Mouse (Mus musculus): ENCODE measurements around the gene Klb.
A peak's percentile ranks its signal among the peaks of the same experiment; 100 is the strongest.
"Not testable (repeated sequence)": the region's sequence is repeated elsewhere in the genome, so short reads cannot be mapped to it uniquely, and the experiment has no call there.

Klb gene

DNA sequence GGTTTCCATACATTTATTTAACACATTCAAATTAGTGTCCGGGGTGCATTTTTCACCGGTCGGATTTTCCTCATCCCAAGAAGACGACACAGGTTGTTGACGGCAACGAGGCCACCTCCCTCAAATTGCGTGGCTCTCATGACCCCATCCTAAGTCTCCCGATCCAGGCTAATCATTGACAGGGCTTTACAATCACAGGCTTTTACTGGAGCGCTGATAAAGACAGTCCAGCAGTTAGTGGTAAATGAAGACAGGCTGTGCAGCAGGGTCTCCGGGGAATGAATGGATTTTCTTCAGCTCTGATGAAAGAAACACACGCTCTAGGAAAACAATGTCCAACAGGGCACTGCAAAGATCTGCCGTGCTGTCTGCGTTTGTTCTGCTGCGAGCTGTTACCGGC, at the start of gene Klb:
Klb (plus strand) TSS at position 147 of the 400 bp plus-strand sequence.
- no peak for DNase-seq (ENCODE audit: low spot score)

- not testable (repeated sequence) for DNase-seq (ENCODE audit: low spot score)
These were observed 48.5 kb upstream of the Klb start for GRCm38 (mm10) chr5:65299623-65300022.

DNA sequence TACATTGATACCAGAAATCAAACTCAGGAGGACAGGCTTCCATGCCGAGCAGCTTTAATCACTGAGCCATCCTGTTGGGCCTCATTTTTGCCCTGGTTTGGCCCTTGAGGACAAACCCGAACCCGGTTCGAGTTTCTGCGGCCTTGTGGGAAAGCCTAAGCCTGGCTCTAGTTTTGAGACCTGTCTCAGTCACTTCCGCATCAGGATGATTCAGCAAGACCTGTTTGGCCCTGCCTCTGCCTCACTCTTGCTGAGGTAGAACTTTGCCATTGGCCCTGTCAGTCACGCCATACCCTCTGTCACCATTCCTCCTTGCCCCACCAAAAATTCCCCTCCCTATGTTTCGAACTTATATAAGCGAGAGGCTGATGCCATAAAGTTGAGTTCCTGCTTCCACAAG, 48.0 kb upstream of the Klb start:
- DNase-seq (ENCODE audit: low spot score): no peak

DNA sequence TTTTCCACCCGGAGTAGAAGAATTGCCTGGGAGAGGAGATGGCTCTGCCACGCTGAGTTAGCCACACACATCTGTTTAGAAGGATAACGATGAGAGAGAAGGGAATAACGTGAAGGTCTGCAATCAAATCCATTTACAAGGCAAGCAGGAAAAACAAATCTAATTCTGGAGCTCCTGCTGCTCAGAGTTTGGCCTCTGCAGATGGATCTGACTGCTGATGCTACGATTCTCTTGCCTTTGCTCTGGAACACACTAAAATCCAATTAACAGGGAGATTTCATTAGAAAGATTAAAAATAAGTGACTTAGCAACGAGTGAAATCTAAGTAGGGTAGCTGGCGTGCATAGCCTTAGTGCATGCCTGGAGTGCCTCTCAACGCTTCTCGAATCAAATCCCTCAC, 42.6 kb upstream of the Klb start:
- DNase-seq (ENCODE audit: low spot score): no peak

DNA sequence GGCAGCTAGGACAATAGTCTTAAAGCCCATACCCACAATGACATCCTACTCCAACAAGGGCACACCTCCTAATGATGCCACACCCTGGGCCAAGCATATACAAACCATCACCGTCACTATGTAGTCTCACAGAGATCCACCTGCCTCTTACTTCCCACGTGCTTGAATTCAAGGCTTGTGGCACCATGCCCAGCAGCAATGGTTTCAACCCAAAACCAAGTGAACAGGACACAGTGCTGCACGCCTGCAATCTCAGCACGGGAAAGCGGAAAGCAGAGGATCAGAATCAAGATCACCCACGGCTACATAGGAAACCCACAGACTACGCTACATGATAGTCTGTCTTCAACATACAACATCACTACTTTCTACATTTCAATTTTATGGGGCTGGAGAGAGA, 39.9 kb upstream of the Klb start:
- DNase-seq (ENCODE audit: low spot score): no peak

- no peak for DNase-seq (ENCODE audit: low spot score)
These were observed 39.2 kb upstream of the Klb start for GRCm38 (mm10) chr5:65308866-65309265.

- no peak for DNase-seq (ENCODE audit: low spot score)
These were observed 28.9 kb upstream of the Klb start for GRCm38 (mm10) chr5:65319176-65319575.

GRCm38 (mm10) chr5:65322165-65322564, 25.9 kb upstream of the Klb start:
- DNase-seq (ENCODE audit: low spot score): no peak

DNA sequence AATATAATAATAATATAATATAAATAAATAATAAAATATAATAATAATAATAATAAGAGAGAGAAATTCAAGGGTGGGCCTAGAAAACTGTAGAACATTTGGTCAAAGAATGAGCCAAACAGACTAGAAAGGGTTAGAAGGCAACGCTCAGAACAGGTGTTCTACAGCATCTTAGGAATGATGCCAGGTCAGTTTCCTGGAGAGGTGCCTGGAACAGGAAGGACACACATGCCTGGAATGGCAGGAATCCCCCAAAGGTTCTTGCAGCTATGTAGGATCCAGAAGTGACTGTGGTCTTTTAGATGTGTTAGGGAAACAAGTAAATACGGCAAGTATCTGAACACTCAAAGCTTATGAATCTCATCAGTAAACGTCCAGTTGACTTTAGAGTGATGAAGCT, 23.8 kb upstream of the Klb start:
- DNase-seq (ENCODE audit: low spot score): no peak

GRCm38 (mm10) chr5:65324758-65325355, 23.3 kb upstream of the Klb start:
- DNase-seq (ENCODE audit: low spot score): no peak

GRCm38 (mm10) chr5:65326212-65326611, 21.9 kb upstream of the Klb start:
- DNase-seq (ENCODE audit: low spot score): no peak

- no peak for DNase-seq (ENCODE audit: low spot score)
These were observed 18.1 kb upstream of the Klb start for GRCm38 (mm10) chr5:65329971-65330370.

DNA sequence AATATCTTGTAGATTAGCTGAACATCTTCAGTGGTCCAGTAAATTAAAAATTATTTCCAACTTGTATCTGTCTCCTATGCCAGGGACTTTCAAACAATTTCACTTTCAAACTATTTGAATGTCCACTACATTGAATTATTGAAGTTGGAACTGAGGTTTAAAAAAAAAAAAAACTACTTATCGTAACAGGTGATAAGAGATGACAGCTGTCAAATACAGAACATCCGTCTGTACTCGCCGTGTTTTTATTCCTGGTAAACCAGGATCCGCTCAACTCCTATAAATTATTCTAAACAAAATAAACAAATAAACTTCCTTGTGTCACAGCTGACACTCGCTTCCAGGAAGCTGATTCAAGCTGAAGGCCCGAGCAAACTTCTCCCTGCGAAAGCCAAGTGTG, 13.3 kb upstream of the Klb start:
- DNase-seq (ENCODE audit: low spot score): no peak

- DNase-seq (ENCODE audit: low spot score): peak; percentile 86
These were observed 12.6 kb upstream of the Klb start, which contains the start of gene Rfc1 for GRCm38 (mm10) chr5:65335298-65336074. TSS of gene Rfc1 (minus strand) at chr5:65335670.

GRCm38 (mm10) chr5:65336075-65336355, 12.1 kb upstream of the Klb start:
- DNase-seq (ENCODE audit: low spot score): no peak

DNA sequence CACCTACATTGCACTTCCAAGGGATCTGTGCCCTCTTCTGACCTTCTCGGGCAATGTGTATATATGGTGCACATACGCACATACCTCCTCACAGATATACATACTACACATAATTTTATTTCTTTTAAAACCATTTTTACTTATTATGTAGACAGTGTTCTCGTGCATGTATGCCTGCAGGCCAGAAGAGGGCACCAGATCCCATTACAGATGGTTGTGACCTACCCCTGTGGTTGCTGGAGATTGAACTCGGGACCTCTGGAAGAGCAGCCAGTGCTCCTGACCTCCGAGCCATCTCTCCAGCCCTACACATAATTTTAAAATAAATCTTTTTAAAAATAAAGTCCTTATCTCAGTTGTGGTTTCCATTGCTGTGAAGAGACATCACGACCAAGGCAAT, 9.7 kb upstream of the Klb start:
- no peak for DNase-seq (ENCODE audit: low spot score)

DNA sequence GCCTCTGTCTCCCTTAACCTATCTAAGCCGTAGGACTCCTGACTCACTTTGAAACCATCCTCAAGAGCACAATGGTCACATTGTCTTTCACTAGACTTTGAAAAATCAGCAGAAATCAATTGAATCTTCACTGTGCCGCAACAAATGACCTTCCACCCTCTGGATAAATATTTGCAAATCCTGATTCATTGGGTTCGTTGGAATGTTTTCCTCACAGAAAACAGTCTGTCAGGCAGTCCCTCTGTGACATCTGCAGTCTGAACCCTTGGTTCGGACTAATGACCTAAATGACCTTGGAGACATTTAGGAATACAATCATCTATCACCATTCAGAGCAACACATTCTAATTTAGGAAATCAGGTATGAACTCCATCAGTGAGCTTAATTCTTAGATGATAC, 7.9 kb upstream of the Klb start:
- DNase-seq (ENCODE audit: low spot score): no peak

DNA sequence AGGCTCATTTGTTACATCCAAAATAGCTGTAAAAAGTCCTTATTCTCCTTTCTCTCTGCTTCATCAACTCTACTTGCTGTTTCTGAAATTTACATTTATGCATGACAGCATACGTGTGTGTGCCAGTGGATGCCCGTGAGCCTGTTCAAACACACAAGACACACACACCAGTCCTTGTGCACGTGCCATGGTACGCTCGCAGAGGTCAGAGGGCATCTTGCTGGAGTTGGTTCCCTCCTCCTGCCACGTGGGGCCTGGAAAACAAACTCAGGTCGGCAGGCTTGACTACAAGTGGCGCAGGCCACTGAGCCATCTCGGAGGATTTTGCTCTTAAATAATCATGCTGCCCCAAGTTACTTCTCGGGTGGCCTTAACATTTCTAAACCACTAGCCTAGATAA, 2.4 kb downstream of the Klb start:
- no peak for DNase-seq (ENCODE audit: low spot score)

DNA sequence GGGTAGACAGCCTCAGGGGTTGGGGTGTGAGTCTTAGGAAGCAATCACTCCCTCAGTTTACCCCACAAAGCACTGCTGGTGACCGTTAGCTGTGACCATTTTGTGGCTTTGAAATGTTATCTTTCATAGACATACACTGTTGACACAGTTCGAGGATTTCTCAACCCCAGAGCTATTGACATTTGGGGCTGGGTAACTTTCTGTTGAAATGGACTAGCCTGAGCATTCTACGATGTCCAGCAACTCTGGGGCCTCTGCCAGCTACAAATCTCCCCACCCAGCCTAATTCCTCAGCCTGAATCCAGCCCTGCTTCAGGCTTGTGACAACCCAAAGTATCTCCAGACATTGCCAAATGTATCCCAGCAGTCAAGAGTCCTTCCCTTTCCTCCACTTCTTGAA, 6.0 kb downstream of the Klb start:
- no peak for DNase-seq (ENCODE audit: low spot score)

DNA sequence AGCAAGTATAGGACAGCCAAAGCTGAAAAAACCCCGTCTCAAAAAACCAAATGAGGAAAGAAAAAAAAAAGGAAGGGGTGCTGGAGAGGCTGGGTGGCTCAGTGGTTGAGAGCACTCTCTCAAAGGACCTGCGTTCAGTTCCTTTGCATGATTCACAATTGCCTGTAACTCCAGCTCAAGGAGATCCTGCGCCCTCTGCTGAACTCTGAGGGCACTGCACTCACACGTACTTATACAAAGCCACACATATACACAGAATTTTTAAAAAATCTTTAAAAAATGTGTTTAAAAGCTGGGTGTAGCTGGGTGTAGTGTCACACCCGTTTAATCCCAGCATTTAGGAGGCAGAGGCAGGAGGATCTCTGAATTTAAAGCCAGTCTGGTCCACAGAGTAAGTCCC, 6.9 kb downstream of the Klb start:
- DNase-seq (ENCODE audit: low spot score): no peak

- no peak for DNase-seq (ENCODE audit: low spot score)
These were observed 8.7 kb downstream of the Klb start for GRCm38 (mm10) chr5:65356851-65357250.

GRCm38 (mm10) chr5:65357771-65358170, 9.7 kb downstream of the Klb start:
- no peak for DNase-seq (ENCODE audit: low spot score)

GRCm38 (mm10) chr5:65367837-65368236, 19.7 kb downstream of the Klb start:
- DNase-seq (ENCODE audit: low spot score): no peak

DNA sequence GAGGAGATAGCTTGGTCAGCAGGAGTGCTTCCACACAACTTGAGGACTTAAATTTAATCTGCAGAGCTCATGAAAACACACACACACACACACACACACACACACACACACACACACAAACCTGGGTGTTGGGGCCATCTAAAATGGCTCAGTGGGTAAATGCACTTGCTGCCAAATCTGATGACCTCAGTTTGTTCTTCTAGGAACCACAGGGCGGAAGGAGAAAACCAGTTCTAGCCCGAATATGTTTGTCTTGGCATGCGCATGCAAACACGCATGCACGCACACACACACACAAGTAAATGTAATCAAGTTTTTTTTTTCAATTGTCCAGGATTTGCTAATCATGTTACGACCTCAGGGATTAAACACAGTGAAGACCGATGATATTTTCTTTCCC, 23.4 kb downstream of the Klb start:
- DNase-seq (ENCODE audit: low spot score): no peak

All from left cerebral cortex, adult 11 months (tissue).